Mouse (Mus musculus) heart, adult 2 months (tissue): Measurements from ENCODE around the gene Wfdc5. TPM values are rescaled to one million over a fixed set of nuclear protein-coding genes. Genes with fewer than 3 reads are reported as not detected.

Source experiments
- DNase-seq, 2 experiments: peaks; one replicate each; pipeline ENCODE4 v3.0.0; 2021
- H3K27ac ChIP-seq: fragments of 200-600 bp; 2 replicates; pipeline ENCODE4 v1.8.1; 2022
- H3K27me3 ChIP-seq: fragments of 200-500 bp; 2 replicates; pipeline ENCODE4 v1.6.1; 2012; ENCODE audit warnings: mild to moderate bottlenecking, low read length, inconsistent platforms, mixed read lengths; ENCODE audit not compliant: control insufficient read depth, insufficient read depth
- H3K36me3 ChIP-seq: fragments of 200-500 bp; 2 replicates; pipeline ENCODE4 v1.6.1; 2012; ENCODE audit warnings: low read length, inconsistent platforms; ENCODE audit not compliant: control insufficient read depth, insufficient read depth
- H3K4me1 ChIP-seq: fragments of 200-500 bp; 2 replicates; pipeline ENCODE4 v1.6.1; 2011; ENCODE audit warnings: low read length; ENCODE audit not compliant: control insufficient read depth, insufficient read depth
- H3K4me3 ChIP-seq: fragments of 200-600 bp; 2 replicates; pipeline ENCODE4 v1.8.1; 2022
- H3K79me2 ChIP-seq: fragments of 200-500 bp; replicated peaks from 2 replicates; pipeline ENCODE4 v1.6.1; 2012; ENCODE audit warnings: mild to moderate bottlenecking, inconsistent platforms, low read length, moderate library complexity, mixed read lengths; ENCODE audit not compliant: control insufficient read depth, insufficient read depth
- H3K9ac ChIP-seq: fragments of 200-500 bp; 2 replicates; pipeline ENCODE4 v1.6.1; 2012; ENCODE audit warnings: low read depth, mild to moderate bottlenecking, control low read depth, inconsistent platforms, low read length, mixed read lengths
- CTCF ChIP-seq: fragments of 200-600 bp; IDR thresholded peaks from 2 replicates; pipeline ENCODE4 v1.8.1; 2022; ENCODE audit warnings: antibody characterized with exemption, mild to moderate bottlenecking, moderate library complexity
- EP300 ChIP-seq: fragments of 200-500 bp; IDR thresholded peaks from 2 replicates; pipeline ENCODE4 v1.6.1; 2011; ENCODE audit warnings: low read depth, low read length, control low read depth; ENCODE audit not compliant: insufficient read depth
- POLR2A ChIP-seq: fragments of 200-500 bp; IDR thresholded peaks from 2 replicates; pipeline ENCODE4 v1.6.1; 2011; ENCODE audit warnings: mild to moderate bottlenecking, low read depth, low read length, control low read depth; ENCODE audit not compliant: insufficient read depth
- WGBS: fragments of 180-500 bp; shearing (Covaris S2); methylation state at CpG from one replicate; pipeline ENCODE4 v1.1.7; 2018; 5-methylcytosine and 5-hydroxymethylcytosine counted together
- intact Hi-C: fragments of 180-260 bp; cut with DNase I; formaldehyde crosslinking; loops from one replicate; pipeline ENCODE4 v1.15.1; 2025
- long read RNA-seq: library from polyadenylated mRNA; stranded (forward); transcript quantifications from one replicate; pipeline ENCODE4 v2.0.0, GENCODE M21; 2021
- polyA plus RNA-seq: library from polyadenylated mRNA; depleted of rRNA; stranded (reverse); fragments of >200 nt; gene quantifications from 2 replicates; pipeline ENCODE4 v1.2.3, GENCODE M21; 2012; rRNA removed
- total RNA-seq, 2 experiments: library from RNA; stranded (reverse); gene quantifications; 2 replicates each; pipeline ENCODE4 v1.2.3; 2021

Wfdc5 gene
- total RNA-seq (not detected), polyA plus RNA-seq (not detected in 2 replicates)
- long read RNA-seq, result 0 reads

DNA sequence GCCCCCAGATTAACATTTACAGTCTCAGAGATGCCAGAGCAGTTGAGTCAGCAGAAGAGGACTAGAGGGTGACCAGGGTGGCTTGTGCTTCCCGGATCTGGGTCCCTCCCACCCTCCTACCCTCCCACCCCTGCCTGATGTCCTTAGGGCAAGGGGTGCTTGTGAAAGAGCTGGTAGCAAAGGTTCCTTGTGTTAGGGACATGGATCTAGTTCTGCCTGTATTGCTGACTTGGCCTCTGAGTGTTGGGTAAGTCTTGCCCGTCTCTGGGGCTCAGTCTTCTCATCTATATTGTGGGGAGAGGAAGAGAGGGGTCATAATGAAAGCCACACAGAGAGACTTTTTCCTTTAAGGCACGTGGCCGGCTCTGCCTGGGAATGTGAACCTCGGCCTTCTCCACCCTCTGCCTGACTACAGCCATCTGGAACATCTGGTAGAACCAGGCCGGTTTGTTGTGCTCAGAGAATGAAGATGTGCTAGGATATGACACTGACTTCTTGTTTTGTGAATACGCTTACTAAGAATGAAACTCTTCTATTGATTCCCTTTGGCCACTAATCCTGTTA, at the start of gene Wfdc5:
Gene Wfdc5, minus strand, starts transcription at position 51 of the 564 bp plus-strand sequence.
- Histone ChIP-seq H3K27me3 (no peaks in the 10 kb centered on the region), H3K4me1 (no peaks in the 10 kb centered on the region; the same call in 1 of the 2 replicates), H3K4me3 (no peak within 1 kb of the TSS), H3K79me2 (no peaks in the 10 kb centered on the region), H3K27ac (no peak within 1 kb of the TSS), H3K36me3 (no peaks in the 10 kb centered on the region), H3K9ac (no peak within 1 kb of the TSS)
- no peak for DNase-seq
- WGBS, result 72% methylated on average over 7 of the region's 7 CpGs
- no peak for TF ChIP-seq POLR2A
- TF ChIP-seq EP300, result no peak
- no peak for TF ChIP-seq CTCF
- intact Hi-C loops, result no loop called here

DNA sequence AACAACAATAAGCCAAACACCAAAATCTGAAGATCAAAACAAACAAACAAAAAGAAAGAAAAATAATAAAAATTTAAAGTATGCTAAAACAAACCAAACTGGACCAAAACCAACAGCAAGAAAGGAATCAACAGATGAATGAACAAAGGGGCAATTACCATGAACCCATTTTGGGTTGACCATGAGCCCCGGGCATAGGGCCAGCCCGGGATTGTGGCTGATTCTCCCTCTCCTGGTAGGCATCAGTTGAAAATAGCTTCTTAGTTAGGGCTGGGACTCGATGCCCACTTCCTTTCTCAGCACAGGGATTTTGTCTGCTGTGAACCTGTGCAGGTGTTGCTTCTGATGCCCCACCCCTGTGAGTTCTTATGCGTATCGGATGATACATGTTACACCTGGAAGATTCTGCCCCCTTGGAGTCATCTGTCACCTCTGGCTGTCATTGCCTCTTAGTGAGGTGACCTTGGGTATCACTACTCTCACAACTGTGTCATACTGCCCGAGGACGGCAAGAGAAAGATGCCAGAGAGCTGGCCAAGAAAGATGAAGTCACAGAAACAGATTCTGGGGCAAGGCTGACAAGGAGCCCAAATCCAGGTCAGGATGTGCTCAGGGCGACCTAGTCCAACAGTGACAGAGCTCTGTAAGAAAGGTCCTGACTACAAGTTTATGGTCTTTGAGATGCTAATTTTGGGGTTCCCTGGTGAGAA, 46.0 kb upstream of the Wfdc5 start:
- Histone ChIP-seq H3K27me3 (no peaks in the 10 kb centered on the region), H3K27ac (no peak overlapping the region), H3K79me2 (no peaks in the 10 kb centered on the region), H3K9ac (no peak overlapping the region), H3K4me1 (no peaks in the 10 kb centered on the region), H3K4me3 (no peak overlapping the region), H3K36me3 (no peaks in the 10 kb centered on the region)
- 67% methylated on average over 8 of the region's 8 CpGs for WGBS
- DNase-seq, result no peak
- TF ChIP-seq POLR2A (no peak), EP300 (no peak), CTCF (no peak)
- intact Hi-C loops, result no loop called here

DNA sequence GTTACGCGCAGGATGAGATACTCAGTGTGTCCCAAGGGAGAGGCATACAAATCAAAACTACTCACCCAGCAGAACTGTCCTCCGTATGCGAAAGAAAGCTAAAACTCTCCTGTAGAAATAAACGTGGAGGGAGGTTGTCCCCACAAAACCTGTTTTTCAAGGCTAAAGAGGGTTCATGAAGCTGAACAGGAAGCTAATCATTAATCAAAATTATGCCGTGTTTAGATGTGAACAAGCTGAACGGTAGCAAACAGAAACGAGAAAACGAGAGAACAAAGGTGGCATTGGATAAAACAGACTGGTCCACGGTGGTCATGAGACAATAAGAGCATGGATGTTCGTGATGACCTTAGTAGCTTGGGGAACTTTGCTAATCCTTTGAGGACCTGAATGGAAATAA, 39.0 kb upstream of the Wfdc5 start, which contains the start of gene Wfdc15b:
Gene Wfdc15b, minus strand, starts transcription at position 139 of the 400 bp plus-strand sequence.
- Histone ChIP-seq H3K27me3 (no peaks in the 10 kb centered on the region), H3K79me2 (no peaks in the 10 kb centered on the region), H3K4me1 (no peaks in the 10 kb centered on the region), H3K4me3 (no peak within 1 kb of the TSS), H3K27ac (no peak within 1 kb of the TSS), H3K9ac (no peak within 1 kb of the TSS), H3K36me3 (no peaks in the 10 kb centered on the region)
- no peak for DNase-seq
- intact Hi-C loops, result no loop called here
- no peak for TF ChIP-seq POLR2A
- no peak for TF ChIP-seq CTCF
- TF ChIP-seq EP300, result no peak
- 79% methylated on average over 11 of the region's 11 CpGs for WGBS

DNA sequence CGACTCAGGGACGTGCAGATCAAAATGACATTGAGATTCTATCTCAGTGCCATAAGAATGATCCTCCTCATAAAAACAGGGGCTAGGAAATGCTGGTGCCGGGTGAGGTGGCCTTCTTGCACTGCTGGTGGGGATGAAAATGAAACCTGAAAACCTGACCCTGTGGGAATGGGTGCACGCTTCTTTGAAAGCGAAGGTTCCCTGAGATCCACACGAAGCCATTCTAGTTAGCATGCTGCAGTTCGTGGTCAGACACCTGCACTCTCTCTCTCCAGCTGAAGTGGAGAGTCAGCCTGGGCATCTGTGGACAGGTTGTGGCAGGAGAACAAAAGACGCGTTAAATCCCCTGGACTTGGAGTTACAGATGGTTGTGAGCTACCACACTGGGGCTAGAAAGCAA, 36.8 kb upstream of the Wfdc5 start:
- Histone ChIP-seq H3K79me2 (no peaks in the 10 kb centered on the region), H3K9ac (no peak overlapping the region), H3K27me3 (no peaks in the 10 kb centered on the region), H3K27ac (no peak overlapping the region), H3K4me3 (no peak overlapping the region), H3K4me1 (no peaks in the 10 kb centered on the region), H3K36me3 (no peaks in the 10 kb centered on the region)
- 83% methylated on average over 9 of the region's 9 CpGs for WGBS
- no peak for TF ChIP-seq POLR2A
- TF ChIP-seq EP300, result no peak
- no peak for TF ChIP-seq CTCF
- DNase-seq, result no peak
- intact Hi-C loops, result no loop called here

DNA sequence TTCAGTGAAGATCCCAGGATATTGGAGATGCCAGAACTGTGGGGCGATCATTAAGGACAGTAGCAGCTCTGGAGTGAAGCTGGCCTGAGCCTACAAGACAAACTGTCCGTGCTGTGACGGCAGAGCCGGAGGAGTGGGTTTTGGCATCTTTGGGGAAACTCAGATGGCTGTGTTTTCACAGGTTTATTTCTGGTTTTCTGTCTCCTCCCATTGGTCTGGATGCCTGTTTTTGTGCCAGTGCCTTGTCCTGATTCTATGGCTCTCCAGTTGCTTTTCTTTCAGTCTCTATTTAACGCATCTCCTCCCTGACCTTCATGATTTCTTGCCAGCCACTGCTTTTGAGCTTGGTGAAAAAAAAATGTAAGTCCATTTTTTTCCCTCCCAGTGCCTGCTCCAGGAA, 30.2 kb upstream of the Wfdc5 start:
- WGBS, result 86% methylated on average over 5 of the region's 5 CpGs
- no peak for DNase-seq
- no peak overlapping the region for H3K27ac ChIP-seq
- no peaks in the 10 kb centered on the region for H3K4me1 ChIP-seq
- intact Hi-C loops, result no loop called here
- H3K27me3 ChIP-seq, result no peaks in the 10 kb centered on the region
- no peak overlapping the region for H3K9ac ChIP-seq
- no peaks in the 10 kb centered on the region for H3K79me2 ChIP-seq
- no peak for TF ChIP-seq EP300
- TF ChIP-seq CTCF, result no peak
- no peak for TF ChIP-seq POLR2A
- H3K4me3 ChIP-seq, result no peak overlapping the region
- no peaks in the 10 kb centered on the region for H3K36me3 ChIP-seq

DNA sequence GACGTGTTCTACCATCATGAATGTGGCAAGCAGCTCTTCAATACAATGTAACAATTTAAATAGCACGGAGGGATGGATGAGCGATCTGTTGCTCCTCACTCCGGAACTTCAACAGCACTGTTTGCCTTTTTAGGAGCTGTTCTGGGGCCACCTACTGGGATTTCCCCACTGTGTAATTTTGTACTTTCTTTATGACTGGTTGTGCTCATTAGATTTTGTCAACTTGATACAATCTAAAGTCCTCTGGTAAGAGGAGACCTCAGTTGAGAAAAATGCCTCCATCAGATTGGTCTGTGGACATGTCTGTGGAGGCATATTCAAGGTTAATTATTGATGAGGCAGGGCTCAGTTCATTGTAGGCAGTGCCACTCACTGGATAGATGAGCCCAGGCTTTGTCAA, 28.4 kb upstream of the Wfdc5 start:
- 84% methylated on average over 4 of the region's 4 CpGs for WGBS
- no peak overlapping the region for H3K27ac ChIP-seq
- TF ChIP-seq EP300 (no peak), CTCF (no peak), POLR2A (no peak)
- H3K79me2 ChIP-seq, result no peaks in the 10 kb centered on the region
- no peaks in the 10 kb centered on the region for H3K27me3 ChIP-seq
- intact Hi-C loops, result no loop called here
- no peak for DNase-seq
- no peaks in the 10 kb centered on the region for H3K36me3 ChIP-seq
- H3K9ac ChIP-seq, result no peak overlapping the region
- H3K4me1 ChIP-seq, result no peaks in the 10 kb centered on the region
- H3K4me3 ChIP-seq, result no peak overlapping the region
